Mouse (Mus musculus) activated CD4-positive, CD25-positive, alpha-beta regulatory T cell, adult 9 weeks (primary cell): ENCODE results near the gene Zfp72. TPM values are rescaled to one million over a fixed set of nuclear protein-coding genes. Genes with fewer than 3 reads are reported as not detected.

ENCODE experiments used
- polyA plus RNA-seq: library from polyadenylated mRNA; unstranded; fragments of 100-300 nt; shearing (Covaris generic); gene quantifications from one replicate; pipeline ENCODE4 v1.2.1, GENCODE M21; 2017

Gene Zfp72
- polyA plus RNA-seq = 1.9 TPM

GRCm38 (mm10) chr13:74390371-74390990 is at the start of gene Zfp72:
Gene Zfp72 (minus strand): TSS chr13:74390836.

GRCm38 (mm10) chr13:74399298-74399839 is 8.7 kb upstream of the Zfp72 start, which contains the start of gene Ftl1-ps1:
Gene Ftl1-ps1 (plus strand): TSS chr13:74399694.

GRCm38 (mm10) chr13:74363859-74364235 is 26.8 kb downstream of the Zfp72 start, which contains the start of gene Lrrc14b:
Gene Lrrc14b (minus strand): TSS chr13:74364005.

GRCm38 (mm10) chr13:74349566-74350434 is 40.8 kb downstream of the Zfp72 start, which contains the start of the genes Sdha and Ccdc127:
Gene Sdha (minus strand): TSS chr13:74350280.
Gene Ccdc127 (plus strand): TSS chr13:74350309.

Other genes starting within 250 kb of the Zfp72 start
- gene Exoc3, start 182.1 kb downstream of the Zfp72 start, polyA plus RNA-seq = 114 TPM
- gene Ahrr, start 98.5 kb downstream of the Zfp72 start, polyA plus RNA-seq = 0.07 TPM
- gene Pdcd6, start 73.3 kb downstream of the Zfp72 start, polyA plus RNA-seq = 201 TPM
- gene Sdha, start 40.6 kb downstream of the Zfp72 start, polyA plus RNA-seq = 338 TPM
- 38.2 TPM for gene Ccdc127, start 40.5 kb downstream of the Zfp72 start, polyA plus RNA-seq
- not detected for gene Lrrc14b, start 26.8 kb downstream of the Zfp72 start, polyA plus RNA-seq
- gene Ftl1-ps1, start 8.9 kb upstream of the Zfp72 start, polyA plus RNA-seq = 48.5 TPM
- 21.2 TPM for gene Zfp825, start 103.2 kb upstream of the Zfp72 start, polyA plus RNA-seq
- gene Erap1, start 248.7 kb upstream of the Zfp72 start, polyA plus RNA-seq = 163 TPM